Mouse (Mus musculus) layer of hippocampus, adult 2 months (tissue): ENCODE measurements around the gene Zfp628. TPM values are rescaled to one million over a fixed set of nuclear protein-coding genes. Genes with fewer than 3 reads are reported as not detected.

ENCODE experiments used
- DNase-seq, 2 experiments: peaks; one replicate each; pipeline ENCODE4 v3.0.0; 2022; ENCODE audit warnings: low spot score in 2 of 2
- H3K27ac ChIP-seq: fragments of 200-600 bp; 2 replicates; pipeline ENCODE4 v1.8.1; 2022
- H3K4me3 ChIP-seq: fragments of 200-600 bp; 2 replicates; pipeline ENCODE4 v1.8.1; 2022; ENCODE audit warnings: mild to moderate bottlenecking
- CTCF ChIP-seq: fragments of 200-600 bp; conservative IDR thresholded peaks from 2 replicates; pipeline ENCODE4 v1.8.1; 2022; ENCODE audit warnings: antibody characterized with exemption, mild to moderate bottlenecking, moderate library complexity
- total RNA-seq, 2 experiments: library from RNA; stranded (reverse); gene quantifications; 2 replicates each; pipeline ENCODE4 v1.2.3; 2021

Gene Zfp628
- total RNA-seq, 2 experiments from 2014 or later: 15.0 to 15.8 TPM

DNA sequence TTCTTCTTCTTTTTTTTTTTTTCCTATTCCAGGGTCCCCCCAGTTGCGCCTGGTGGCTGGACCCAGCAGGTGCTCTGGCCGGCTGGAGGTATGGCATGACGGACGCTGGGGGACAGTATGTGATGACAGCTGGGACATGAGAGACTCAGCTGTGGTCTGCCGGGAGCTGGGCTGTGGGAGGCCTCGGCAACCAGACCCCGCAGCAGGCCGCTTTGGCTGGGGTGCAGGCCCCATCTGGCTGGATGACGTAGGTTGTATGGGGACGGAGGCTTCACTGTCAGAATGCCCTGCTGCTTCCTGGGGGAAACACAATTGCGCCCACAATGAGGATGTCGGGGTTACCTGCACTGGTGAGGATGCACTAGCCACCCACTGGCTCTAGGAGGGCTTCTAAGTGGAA is 18.1 kb downstream of the Zfp628 start:
- DNase-seq: no peak
- TF ChIP-seq CTCF: no peak
- Histone ChIP-seq H3K27ac (no peak overlapping the region), H3K4me3 (no peak overlapping the region)

DNA sequence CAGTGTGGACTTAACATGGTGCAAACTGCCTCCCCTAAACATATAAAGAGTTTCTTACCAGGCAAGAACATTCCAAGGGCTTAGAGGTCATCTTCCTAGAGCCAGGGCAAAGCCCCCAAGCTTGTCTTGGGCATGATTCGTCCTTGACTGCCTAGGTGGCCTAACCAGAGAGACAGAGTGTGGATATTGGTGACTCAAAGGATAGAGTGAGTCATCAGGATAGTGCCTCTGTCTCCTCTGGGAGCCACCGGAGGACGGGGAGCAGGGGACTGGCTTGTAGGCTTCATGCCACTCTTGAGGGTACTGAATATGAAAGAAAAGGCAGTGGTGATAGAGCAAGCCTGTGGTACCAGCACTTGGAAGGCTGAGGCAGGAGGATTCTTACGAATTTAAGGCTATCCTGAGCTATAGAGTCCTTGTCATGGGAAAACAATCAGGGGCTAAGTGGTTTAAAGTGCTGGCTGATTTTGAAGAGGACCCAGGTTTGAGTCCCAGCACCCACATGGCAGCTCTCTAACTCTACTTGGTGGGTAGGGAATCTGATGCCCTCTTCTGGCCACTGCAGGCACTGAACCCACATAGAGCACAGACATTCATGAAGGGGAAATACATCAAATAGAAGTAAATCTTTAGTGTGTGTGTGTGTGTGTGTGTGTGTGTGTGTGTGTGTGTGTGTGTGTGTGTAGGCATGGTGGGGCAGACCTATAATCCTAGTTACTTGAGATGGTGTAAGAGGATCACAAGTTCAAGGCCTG is 19.3 kb downstream of the Zfp628 start:
- peak; percentile 38 for TF ChIP-seq CTCF
- DNase-seq: no peak
- Histone ChIP-seq H3K27ac (no peak overlapping the region), H3K4me3 (no peak overlapping the region)

DNA sequence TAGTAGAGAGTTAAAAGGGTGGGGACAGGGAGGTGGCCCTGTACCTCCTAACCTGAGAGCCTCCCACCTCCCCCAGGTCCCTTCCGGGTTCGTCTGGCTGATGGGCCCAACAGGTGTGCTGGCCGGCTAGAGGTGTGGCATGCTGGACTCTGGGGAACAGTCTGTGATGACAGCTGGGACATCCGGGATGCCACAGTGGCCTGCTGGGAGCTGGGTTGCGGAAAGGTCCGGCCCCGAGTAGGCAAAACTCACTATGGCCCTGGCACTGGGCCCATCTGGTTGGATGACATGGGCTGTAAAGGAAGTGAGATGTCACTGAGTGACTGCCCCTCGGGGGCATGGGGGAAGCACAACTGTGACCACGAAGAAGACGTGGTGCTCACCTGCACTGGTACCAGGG is 21.8 kb downstream of the Zfp628 start:
- TF ChIP-seq CTCF: no peak
- Histone ChIP-seq H3K27ac (no peak overlapping the region), H3K4me3 (no peak overlapping the region)
- DNase-seq: no peak

DNA sequence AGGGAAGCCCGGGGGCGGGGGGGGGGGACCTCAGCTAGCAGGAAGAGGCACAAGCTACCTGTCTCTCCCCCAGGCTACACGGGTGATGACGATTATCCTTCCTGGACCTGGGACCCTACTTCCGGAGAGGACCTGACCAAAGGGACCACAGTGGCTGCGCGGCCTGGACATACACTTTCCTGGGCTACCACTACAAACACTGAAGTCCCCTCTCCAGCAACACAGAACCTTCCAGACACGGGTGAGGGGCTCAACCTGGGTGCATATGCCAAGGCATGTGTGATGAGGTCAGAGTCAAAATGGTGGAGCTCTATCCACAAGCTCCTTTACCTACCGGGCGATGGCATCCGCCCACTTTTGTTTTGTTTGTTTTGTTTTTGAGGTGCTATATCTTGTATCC is 22.4 kb downstream of the Zfp628 start:
- Histone ChIP-seq H3K4me3 (no peak overlapping the region), H3K27ac (no peak overlapping the region)
- no peak for DNase-seq
- no peak for TF ChIP-seq CTCF

DNA sequence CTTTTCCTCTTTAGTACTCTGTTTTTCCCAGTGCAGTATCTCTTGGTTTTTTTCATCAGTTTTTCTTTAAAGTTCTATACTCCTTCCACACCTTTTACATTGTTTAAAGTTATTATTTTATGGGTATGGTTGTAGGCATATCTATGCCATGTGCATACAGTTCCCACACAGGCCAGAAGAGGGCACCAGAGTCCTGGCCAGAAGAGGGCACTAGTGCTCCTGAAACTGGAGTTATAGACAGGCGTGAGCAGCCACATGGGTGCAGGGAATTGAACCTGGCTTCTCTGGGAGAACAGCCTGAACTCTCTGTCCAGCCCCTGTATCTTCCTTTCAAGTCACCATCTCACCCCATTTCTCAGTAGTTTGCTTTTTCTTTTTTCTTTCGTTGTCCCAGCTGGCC is 23.4 kb downstream of the Zfp628 start:
- peak in 1 of 2 experiments; percentile 70 for DNase-seq
- Histone ChIP-seq H3K4me3 (no peak overlapping the region), H3K27ac (no peak overlapping the region)
- peak; percentile 96; the same call in 1 of the 2 replicates for TF ChIP-seq CTCF

DNA sequence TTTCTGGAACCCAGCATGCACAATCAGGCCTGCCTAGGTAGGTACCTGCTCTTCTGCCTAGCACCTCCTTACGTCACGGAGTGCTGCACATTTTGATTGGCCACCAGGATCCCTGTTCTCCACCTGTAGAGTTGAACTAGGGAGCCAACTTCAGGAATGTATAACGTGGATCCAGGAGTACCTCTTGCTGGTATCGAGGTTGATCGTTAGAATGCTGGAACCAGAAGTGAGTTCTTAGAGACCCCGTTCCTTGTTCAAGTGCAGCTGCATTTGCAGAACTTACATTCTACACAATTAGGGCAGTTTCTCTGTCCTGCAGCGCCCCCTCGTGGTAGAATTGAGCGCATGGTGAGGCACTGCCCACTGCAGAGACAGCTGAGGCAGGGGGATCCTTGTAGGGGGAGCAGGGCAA is 25.1 kb downstream of the Zfp628 start:
- H3K27ac ChIP-seq: no peak overlapping the region
- peak in 1 of 2 experiments; percentile 85 for DNase-seq
- peak; percentile 96 for TF ChIP-seq CTCF
- no peak overlapping the region for H3K4me3 ChIP-seq

DNA sequence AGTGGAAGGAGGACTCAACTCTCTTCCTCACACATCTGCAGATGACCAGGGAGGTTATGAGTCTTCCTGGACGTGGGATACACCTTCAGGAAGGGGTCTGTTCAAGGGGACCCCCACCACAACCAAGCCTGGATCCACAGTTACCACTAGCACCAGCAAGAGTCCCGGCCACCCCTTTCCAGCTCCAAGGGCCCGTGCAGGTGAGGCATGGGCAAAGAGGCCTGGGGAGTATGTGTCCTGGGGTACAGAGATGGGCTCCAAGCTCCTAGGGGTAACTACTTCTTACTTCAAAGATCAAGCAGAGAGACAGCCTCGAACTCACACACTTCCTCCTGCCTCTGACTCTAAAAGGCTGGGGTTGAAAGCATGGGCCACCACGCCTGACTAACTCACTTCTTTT is 27.7 kb downstream of the Zfp628 start:
- H3K27ac ChIP-seq: no peak overlapping the region
- no peak overlapping the region for H3K4me3 ChIP-seq
- no peak for TF ChIP-seq CTCF
- no peak for DNase-seq

DNA sequence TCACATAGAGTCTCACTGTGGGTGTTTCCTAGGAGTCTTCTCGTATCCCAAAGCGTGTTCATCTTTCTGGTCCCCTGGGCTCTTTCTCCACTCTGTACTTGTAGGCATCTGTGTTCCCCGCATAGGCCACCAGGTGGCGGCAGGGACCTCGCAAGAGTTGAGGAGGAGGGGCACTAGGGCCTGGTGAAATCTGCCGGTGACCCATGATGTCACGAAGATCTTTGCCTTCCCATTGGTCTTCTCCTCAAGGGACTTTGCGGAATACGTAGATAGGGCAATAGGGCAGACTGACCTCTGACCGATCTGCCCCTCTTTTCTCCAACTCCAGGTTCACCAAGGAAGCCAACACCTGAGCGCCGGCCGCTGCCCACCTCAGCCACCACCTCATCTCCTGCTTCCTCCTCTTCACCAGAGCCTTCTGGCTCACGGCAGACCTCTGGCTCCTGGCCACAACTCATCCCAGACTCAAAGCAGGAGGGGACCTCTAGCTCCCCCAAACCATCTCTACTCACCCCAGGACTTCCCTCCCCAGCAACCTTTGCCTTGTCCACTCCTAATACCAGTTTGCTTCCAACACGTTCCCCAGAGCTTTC is 28.3 kb downstream of the Zfp628 start:
- peak; percentile 94 for DNase-seq
- Histone ChIP-seq H3K4me3 (peak overlapping the region; percentile 54), H3K27ac (peak overlapping the region; percentile 64)
- peak; percentile 100 for TF ChIP-seq CTCF

DNA sequence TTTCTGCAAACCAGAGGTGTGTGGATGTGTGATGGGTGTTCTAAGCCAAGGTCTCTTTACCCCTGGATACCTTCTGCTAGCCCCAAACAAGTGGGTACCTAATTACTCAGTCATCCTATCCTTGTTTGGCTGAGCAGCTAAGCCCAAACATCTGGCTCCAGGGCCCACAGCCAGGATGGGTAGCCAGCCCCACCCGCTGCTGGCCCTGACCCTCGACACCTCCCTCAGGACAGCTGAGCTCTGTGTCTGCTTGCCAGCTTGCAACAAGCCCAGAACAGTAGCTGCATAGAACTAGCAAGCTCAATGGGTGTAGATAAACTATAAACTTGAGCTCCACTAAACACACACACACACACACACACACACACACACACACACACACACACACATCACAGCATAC is 32.8 kb downstream of the Zfp628 start:
- H3K27ac ChIP-seq: no peak overlapping the region
- TF ChIP-seq CTCF: no peak
- no peak for DNase-seq
- no peak overlapping the region for H3K4me3 ChIP-seq

DNA sequence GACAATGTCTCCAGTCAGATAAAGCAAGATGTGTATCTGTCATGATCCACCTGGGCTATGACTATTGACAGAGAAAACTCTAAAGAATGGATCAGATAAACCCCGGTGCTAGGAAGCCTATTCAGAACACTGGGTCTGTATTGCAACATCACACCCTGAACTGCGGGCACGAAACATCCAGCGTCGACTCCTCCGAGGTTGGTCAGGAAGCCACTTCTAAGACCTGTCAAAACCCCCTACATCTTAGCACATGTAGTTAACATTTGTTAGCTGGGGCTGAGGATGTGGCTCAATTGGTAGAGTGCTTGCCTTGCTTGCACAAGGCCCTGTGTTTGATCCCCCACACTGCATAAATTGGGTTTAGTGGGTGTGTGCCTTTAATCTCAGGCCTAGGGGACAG is 33.4 kb downstream of the Zfp628 start:
- Histone ChIP-seq H3K4me3 (no peak overlapping the region), H3K27ac (no peak overlapping the region)
- no peak for TF ChIP-seq CTCF
- no peak for DNase-seq

DNA sequence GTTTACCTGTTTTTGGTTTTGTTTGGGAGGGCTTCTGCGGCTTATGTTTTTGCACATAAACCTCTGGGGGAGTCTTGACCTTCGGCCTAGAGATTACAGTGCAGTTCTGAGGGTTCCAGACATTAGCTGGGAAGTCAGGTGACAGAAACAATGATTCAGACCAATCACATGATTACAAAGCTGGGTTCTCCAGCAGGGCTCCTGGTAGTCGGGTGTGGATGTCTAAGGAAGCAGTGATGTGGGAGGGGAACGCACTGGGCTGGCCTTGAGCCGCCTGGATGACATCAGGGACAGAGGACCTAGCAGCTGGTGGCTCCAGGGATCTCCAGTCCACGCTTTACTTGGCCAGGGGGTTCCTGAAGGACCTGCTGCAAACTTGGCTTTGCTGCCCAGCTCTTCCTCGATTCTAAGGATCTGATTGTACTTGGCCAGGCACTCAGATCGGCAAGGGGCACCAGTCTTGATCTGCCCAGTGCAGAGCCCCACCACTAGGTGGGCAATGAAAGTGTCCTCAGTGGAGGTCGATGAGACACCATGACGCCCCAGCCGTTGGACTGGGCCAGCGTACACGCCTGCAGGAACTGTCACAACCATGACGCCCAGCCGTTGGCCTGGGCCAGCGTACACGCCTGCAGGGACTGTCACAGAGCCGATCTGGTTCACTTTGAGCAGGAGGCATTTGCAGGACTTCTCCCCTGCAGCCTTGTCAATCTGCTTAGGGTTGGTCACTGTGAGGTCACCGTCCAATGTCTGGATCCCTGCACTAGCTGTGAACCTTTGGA is 35.7 kb downstream of the Zfp628 start:
- DNase-seq: no peak
- no peak overlapping the region for H3K4me3 ChIP-seq
- no peak for TF ChIP-seq CTCF
- no peak overlapping the region for H3K27ac ChIP-seq

DNA sequence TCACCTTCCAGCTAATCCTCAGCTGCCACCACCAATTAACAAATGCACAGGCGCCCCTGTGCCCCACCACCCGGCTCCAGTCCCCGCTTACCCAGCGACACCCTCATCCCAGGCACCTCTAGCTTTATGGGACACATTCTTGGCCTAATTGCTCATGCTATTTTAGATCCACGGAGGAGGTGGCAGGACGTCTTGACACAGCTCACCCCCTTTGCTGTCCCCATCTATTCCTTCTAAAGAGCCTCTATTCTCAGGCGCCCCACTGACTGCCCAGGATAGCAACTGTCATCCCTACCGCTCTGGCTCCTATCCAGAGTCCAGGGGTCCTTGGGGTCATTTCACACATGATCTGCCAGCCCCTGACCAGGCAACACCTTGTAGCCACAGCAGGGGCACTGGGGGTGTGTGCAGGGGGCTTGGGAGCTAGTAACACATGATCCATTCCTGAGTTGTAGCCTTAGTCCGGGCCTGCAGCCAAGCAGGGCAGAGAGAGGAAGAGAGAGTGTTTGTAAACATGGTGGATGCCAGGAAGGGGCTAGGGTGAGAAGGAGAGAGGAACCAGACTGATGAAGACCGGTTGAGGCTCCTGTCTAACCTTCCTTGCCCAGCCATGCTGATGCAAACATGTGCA is 38.9 kb downstream of the Zfp628 start:
- TF ChIP-seq CTCF: no peak
- DNase-seq: no peak
- Histone ChIP-seq H3K4me3 (no peak overlapping the region), H3K27ac (no peak overlapping the region)

DNA sequence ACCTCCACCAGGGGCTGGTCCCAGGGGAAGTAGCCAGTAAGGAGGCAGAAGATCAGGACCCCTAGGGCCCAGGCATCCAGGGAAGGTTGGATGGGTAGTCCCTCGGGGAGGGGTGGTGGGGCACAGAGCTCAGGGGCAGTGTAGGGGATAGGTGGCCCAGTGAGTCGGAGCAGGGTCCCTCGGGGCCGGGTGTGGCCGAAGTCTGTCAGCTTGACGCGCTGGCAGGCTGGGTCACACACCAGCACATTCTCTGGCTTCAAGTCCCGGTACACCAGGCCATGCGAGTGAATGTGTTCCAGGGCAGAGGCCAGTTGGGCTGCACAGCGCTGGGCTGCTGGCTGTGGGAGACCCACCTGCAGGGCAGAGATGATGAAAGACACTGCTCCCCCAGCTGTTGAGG is 42.3 kb downstream of the Zfp628 start:
- TF ChIP-seq CTCF: no peak
- Histone ChIP-seq H3K4me3 (no peak overlapping the region), H3K27ac (no peak overlapping the region)
- DNase-seq: no peak
